Mouse (Mus musculus): ENCODE measurements at regions not wholly inside any gene's neighbourhood (a gene's known extent, or its start where the extent isn't known, plus 50 kb on each side); places are given as distances from the start of the nearest gene placed in this dataset.

- no peak overlapping the region for H3K4me2 ChIP-seq (ENCODE audit: insufficient read depth, low read depth, poor library complexity, severe bottlenecking)
- DNase-seq (ENCODE audit: extremely low read depth) = no peak
- TF ChIP-seq PAX5 (IDR thresholded peaks at IDR 0.05; ENCODE audit: low read length) (no peak), USF2 (conservative IDR thresholded peaks at IDR 0.05; ENCODE audit: low read depth, low read length) (no peak), UBTF (IDR thresholded peaks at IDR 0.05; ENCODE audit: low read depth, low read length) (no peak), NRF1 (IDR thresholded peaks at IDR 0.05; ENCODE audit: low read depth, low read length) (no peak), CTCF (conservative IDR thresholded peaks at IDR 0.05 in 1 of 2, IDR thresholded peaks at IDR 0.05 in 1 of 2; ENCODE audit: low read depth in 2 of 2, low read length in 2 of 2) (no peak), POLR2AphosphoS2 (IDR thresholded peaks at IDR 0.05; ENCODE audit: low read depth, low read length) (no peak), HCFC1 (IDR thresholded peaks at IDR 0.05; ENCODE audit: low read depth, low read length) (no peak), MAX (IDR thresholded peaks at IDR 0.05; ENCODE audit: low read length) (no peak), NELFE (IDR thresholded peaks at IDR 0.05; ENCODE audit: low read depth, low read length) (no peak), RCOR1 (conservative IDR thresholded peaks at IDR 0.05; ENCODE audit: low read depth, low read length) (no peak), ZC3H11A (IDR thresholded peaks at IDR 0.05; ENCODE audit: low read depth, low read length) (no peak), GABPA (IDR thresholded peaks at IDR 0.05; ENCODE audit: insufficient replicate concordance, low read depth, low read length) (no peak), TBP (conservative IDR thresholded peaks at IDR 0.05; ENCODE audit: low read depth, low read length) (no peak), MEF2A (IDR thresholded peaks at IDR 0.05; ENCODE audit: borderline replicate concordance, low read depth, low read length) (no peak), MAZ (IDR thresholded peaks at IDR 0.05; ENCODE audit: low read depth, low read length) (no peak), KAT2A (IDR thresholded peaks at IDR 0.05; ENCODE audit: insufficient replicate concordance, low read length) (no peak), TCF12 (IDR thresholded peaks at IDR 0.05; ENCODE audit: low read depth, low read length) (no peak), BHLHE40 (IDR thresholded peaks at IDR 0.05; ENCODE audit: low read depth, low read length) (no peak), EP300 (IDR thresholded peaks at IDR 0.05; ENCODE audit: low read length) (no peak)
- dilution Hi-C loops (cut with MboI; ENCODE audit: extremely low pct_ligation_motif_present, extremely low pct_unique_long_range_greater_than_20kb, low sequenced_read_pairs) = no loop called here
- H3K4me1 ChIP-seq (ENCODE audit: control insufficient read depth in 1 of 2, insufficient read depth in 2 of 2) = peaks cover 0 to 13% of the 10 kb centered on the region in 2 experiments; a peak in 2 of 4 replicates
- in situ Hi-C loops (cut with MboI; ENCODE audit: low pct_ligation_motif_present, low pct_unique_long_range_greater_than_20kb, low sequenced_read_pairs) = no loop called here
- no peaks in the 10 kb centered on the region for H3K79me2 ChIP-seq (replicated peaks; ENCODE audit: control insufficient read depth, extremely low read depth, insufficient read depth, poor library complexity, severe bottlenecking)
- no peaks in the 10 kb centered on the region for H3K27me3 ChIP-seq (replicated peaks)
- H3K9me3 ChIP-seq (replicated peaks; ENCODE audit: low read length) = no peaks in the 10 kb centered on the region
- H3K4me3 ChIP-seq (replicated peaks in 1 of 3; ENCODE audit: low read depth in 2 of 3, low read length in 2 of 3, poor library complexity in 1 of 3) = no peak overlapping the region
- no peak overlapping the region for H3K27ac ChIP-seq (ENCODE audit: insufficient read depth, low read depth)
- H3K9ac ChIP-seq (ENCODE audit: insufficient read depth, low read depth) = no peak overlapping the region
- no peaks in the 10 kb centered on the region for H3K36me3 ChIP-seq (replicated peaks in 1 of 2; ENCODE audit: control insufficient read depth in 1 of 2, insufficient read depth in 1 of 2, low read length in 1 of 2)
Observed at GRCm38 (mm10) chr14:14528437-14528836, 127.3 kb downstream of the Olfr721-ps1 start.

DNA sequence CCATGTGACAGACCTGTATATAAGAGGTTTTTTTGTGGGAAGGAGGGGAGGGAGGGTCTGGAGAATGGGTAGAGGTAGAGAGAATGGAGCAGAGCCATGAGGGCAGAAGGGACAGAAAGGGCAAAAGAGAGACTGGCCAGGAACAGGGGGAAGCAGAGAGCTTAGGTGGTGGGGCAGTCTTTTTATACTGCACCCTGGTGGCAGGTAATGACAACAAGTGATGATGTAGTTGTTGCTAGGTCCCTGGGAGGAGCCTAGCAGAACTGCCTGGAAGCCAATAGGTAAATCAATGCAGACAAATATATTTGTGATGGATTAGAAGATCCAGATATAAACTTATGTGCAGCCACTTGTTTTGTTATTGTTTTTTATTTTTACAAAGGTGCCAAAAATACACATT lies 140.1 kb downstream of the Olfr721-ps1 start:
- Histone ChIP-seq H3K9me3 (replicated peaks; ENCODE audit: low read length) (no peaks in the 10 kb centered on the region), H3K27me3 (replicated peaks) (no peaks in the 10 kb centered on the region), H3K36me3 (replicated peaks in 1 of 2; ENCODE audit: control insufficient read depth in 1 of 2, insufficient read depth in 1 of 2, low read length in 1 of 2) (no peaks in the 10 kb centered on the region), H3K9ac (ENCODE audit: insufficient read depth, low read depth) (no peak overlapping the region), H3K4me2 (ENCODE audit: insufficient read depth, low read depth, poor library complexity, severe bottlenecking) (no peak overlapping the region), H3K4me1 (ENCODE audit: control insufficient read depth in 1 of 2, insufficient read depth in 2 of 2) (0 out of 4 replicates have a peak, but pooled peaks cover 2 to 3% of the 10 kb centered on the region in 2 experiments), H3K4me3 (replicated peaks in 1 of 3; ENCODE audit: low read depth in 2 of 3, low read length in 2 of 3, poor library complexity in 1 of 3) (no peak overlapping the region), H3K27ac (ENCODE audit: insufficient read depth, low read depth) (no peak overlapping the region), H3K79me2 (replicated peaks; ENCODE audit: control insufficient read depth, extremely low read depth, insufficient read depth, poor library complexity, severe bottlenecking) (no peaks in the 10 kb centered on the region)
- in situ Hi-C loops (cut with MboI; ENCODE audit: low pct_ligation_motif_present, low pct_unique_long_range_greater_than_20kb, low sequenced_read_pairs) (no loop called here), dilution Hi-C loops (cut with MboI; ENCODE audit: extremely low pct_ligation_motif_present, extremely low pct_unique_long_range_greater_than_20kb, low sequenced_read_pairs) (no loop called here)
- peak; percentile 21 for DNase-seq (ENCODE audit: extremely low read depth)
- TF ChIP-seq CTCF (conservative IDR thresholded peaks at IDR 0.05 in 1 of 2, IDR thresholded peaks at IDR 0.05 in 1 of 2; ENCODE audit: low read depth in 2 of 2, low read length in 2 of 2) = peak in 1 of 2 experiments; percentile 45; a peak in 2 of 4 replicates
- no peak for TF ChIP-seq HCFC1 (IDR thresholded peaks at IDR 0.05; ENCODE audit: low read depth, low read length)
